Mouse (Mus musculus): Measurements from ENCODE around the gene Cmip.

DNA sequence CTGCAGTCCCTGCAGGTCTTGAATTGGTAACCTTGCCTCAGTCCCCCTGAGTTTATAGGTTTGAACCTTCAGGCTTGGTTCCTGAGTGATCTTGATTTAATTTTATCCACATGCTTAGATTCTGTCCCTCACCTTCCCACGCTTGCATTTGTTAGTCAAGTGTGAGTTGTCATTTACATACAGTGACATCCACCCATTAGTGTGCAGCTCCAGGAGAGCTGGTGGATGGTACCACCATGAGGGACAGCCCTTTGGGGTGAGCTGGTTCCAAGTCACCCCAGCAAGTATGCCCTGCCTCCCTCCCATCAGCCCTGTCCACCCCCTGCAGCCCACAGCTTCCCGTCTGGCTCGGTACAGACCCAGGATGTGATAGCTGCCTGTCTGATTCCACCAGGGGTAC lies 117.2 kb downstream of the Cmip start:
- no peak for TF ChIP-seq E2F4 (IDR thresholded peaks at IDR 0.05; ENCODE audit: borderline replicate concordance, low read depth, low read length)
- TF ChIP-seq CTCF (IDR thresholded peaks at IDR 0.05 in 2 of 3, conservative IDR thresholded peaks at IDR 0.05 in 1 of 3; ENCODE audit: control insufficient read depth in 1 of 3, insufficient read depth in 1 of 3, low read depth in 2 of 3, low read length in 3 of 3, poor library complexity in 1 of 3, severe bottlenecking in 1 of 3), result no peak
- TF ChIP-seq EP300 (IDR thresholded peaks at IDR 0.05; ENCODE audit: low read depth in 1 of 2, low read length in 2 of 2), result no peak
- TF ChIP-seq MAX (IDR thresholded peaks at IDR 0.05; ENCODE audit: low read length), result no peak
- no peak for TF ChIP-seq ZKSCAN1 (IDR thresholded peaks at IDR 0.05; ENCODE audit: low read depth, low read length)

All from MEL (cell line).